Mouse (Mus musculus): ENCODE results near the gene Gadd45g.

Gadd45g gene

GRCm38 (mm10) chr13:51886085-51886484 is 39.6 kb downstream of the Gadd45g start:
- DNase-seq = no peak

DNA sequence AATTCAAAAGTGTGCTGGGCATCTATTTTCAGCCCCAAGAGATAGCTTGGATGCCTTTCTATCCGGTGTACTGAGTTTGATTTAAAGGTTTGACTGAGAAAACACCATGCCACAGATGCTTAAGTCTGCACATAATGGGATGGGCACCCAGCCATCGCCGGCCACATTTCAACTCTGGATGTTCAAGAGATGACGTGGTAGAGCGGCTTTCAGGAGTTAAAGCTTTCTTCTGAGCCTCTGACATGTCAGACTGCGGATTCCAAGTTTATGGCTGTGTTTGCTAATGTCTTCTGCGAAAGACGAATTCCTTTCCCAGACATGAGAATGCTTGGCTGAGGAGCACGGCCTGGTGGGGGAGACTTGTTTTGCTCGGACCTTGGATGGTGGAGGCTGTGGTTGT is 40.2 kb downstream of the Gadd45g start:
- no peak for DNase-seq

DNA sequence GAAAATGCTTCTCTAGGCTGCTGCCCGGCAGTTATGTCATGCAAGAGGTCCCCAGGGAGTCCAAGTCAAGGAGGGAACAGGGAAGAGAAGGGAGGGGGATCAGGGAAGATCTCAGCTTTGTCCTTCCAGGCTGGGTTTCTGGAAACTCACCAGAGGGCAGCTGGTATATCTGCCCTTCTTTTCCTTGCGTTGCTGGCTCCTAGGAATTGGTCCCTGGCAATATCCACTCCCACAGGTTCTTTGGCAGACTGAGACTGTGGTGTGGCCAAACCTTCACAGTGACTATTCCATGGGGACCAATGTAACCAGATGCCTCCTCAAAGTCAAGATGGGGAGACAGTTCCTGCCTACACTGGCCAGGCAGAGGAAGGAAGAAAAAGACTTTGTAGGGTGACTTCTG is 41.9 kb downstream of the Gadd45g start:
- no peak for DNase-seq

DNA sequence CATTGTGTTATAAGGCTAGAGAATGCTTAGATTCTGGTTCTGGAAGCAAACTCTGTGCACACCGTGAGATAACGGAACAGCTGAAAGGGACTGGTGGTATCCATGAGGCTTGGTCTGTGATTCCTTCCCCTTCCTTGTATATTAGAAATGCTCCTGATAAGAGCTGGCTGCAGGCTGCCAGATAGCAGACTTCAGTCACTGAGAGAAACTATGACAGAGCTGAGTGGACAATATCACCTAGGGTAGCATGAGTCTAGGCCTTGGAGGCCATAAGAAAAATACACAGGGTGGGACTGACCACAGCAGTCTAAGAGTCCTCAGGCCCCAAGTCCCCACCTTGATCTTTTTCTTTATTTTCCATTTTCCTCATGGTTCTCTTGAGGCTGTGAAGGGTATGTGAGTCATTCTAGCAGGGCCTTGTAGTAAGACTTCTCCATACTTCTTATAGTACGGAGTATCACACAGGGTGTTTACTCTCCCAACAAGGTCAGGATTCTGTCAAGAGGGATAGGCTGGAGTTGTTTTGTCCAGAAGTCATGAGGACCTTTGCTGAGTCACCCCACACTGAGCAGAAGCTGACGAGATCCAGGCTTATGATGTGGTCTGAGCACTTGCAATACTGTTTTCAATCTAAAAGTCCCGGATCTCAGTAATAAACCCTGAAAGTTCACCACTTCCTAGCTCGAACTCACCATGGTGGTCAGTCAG is 45.5 kb downstream of the Gadd45g start:
- no peak for DNase-seq

GRCm38 (mm10) chr13:51897579-51897978 is 51.1 kb downstream of the Gadd45g start:
- no peak for DNase-seq
